Mouse (Mus musculus): ENCODE results near the gene Tmem245. TPM values are rescaled to one million over a fixed set of nuclear protein-coding genes. Genes with fewer than 3 reads are reported as not detected.
A peak's percentile ranks its signal among the peaks of the same experiment; 100 is the strongest.

The Tmem245 gene
- polyA plus RNA-seq, 1 experiment from 2014 or later: 12.6 TPM

DNA sequence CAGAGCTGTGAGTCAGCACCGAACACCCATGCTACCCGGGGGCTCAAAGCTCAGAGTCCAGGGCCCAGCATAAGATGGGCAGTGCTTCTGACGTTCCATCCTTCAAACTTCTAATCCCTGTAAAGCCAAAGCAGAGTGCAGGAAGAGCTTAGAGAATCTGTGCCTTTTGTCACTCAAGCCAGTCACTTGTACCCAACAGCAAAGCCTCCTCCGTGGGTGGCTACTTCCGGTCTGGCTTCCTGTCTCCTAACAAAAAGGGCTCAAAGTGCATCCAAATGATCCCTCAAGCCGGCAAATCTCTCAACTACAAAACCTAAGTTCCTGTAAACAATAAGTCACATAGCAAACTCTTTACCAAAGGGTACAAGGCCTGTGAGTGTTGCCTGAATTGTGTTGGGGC is 2.3 kb upstream of the Tmem245 start:
- WGBS: 60% methylated on average over 6 of the region's 6 CpGs
- DNase-seq (ENCODE audit: low spot score): no peak

GRCm38 (mm10) chr4:56946180-56946579 is 1.1 kb downstream of the Tmem245 start:
- DNase-seq (ENCODE audit: low spot score) (peak; percentile 83), ATAC-seq (peak; percentile 39)
- no peaks in the 10 kb centered on the region for H3K36me3 ChIP-seq (ENCODE audit: insufficient read depth, low read length)
- H3K4me2 ChIP-seq (replicated peaks; ENCODE audit: low read depth, low read length): peak overlapping the region; percentile 95
- peak overlapping the region; percentile 19; the same call in 1 of the 2 replicates for H3K9ac ChIP-seq (replicated peaks; ENCODE audit: low read depth)
- WGBS: 2% methylated on average over 14 of the region's 14 CpGs
- TF ChIP-seq CTCF (IDR thresholded peaks at IDR 0.05) (no peak), EP300 (IDR thresholded peaks at IDR 0.05) (peak; percentile 92)
- no peaks in the 10 kb centered on the region for H3K27me3 ChIP-seq (replicated peaks; ENCODE audit: insufficient read depth, low read length)
- H3K4me1 ChIP-seq (ENCODE audit: insufficient read depth, low read depth, low read length): peaks cover 14% of the 10 kb centered on the region; the same call in 1 of the 2 replicates
- peak overlapping the region; percentile 92 for H3K27ac ChIP-seq (ENCODE audit: low read length)
- H3K9me3 ChIP-seq (ENCODE audit: low read length): no peaks in the 10 kb centered on the region
- H3K4me3 ChIP-seq (ENCODE audit: low read depth, low read length): peak overlapping the region; percentile 92

More for the DNA sequence above, 2.3 kb upstream of the Tmem245 start:
- no peaks in the 10 kb centered on the region for H3K9me3 ChIP-seq (ENCODE audit: low read length)
- H3K4me1 ChIP-seq (ENCODE audit: insufficient read depth, low read depth, low read length): peaks cover 8% of the 10 kb centered on the region; the same call in 1 of the 2 replicates
- TF ChIP-seq CTCF (IDR thresholded peaks at IDR 0.05) (no peak), EP300 (IDR thresholded peaks at IDR 0.05) (no peak)
- H3K4me3 ChIP-seq (ENCODE audit: low read depth, low read length): no peak overlapping the region
- H3K9ac ChIP-seq (replicated peaks; ENCODE audit: low read depth): no peak overlapping the region
- H3K36me3 ChIP-seq (ENCODE audit: insufficient read depth, low read length): no peaks in the 10 kb centered on the region
- H3K27ac ChIP-seq (ENCODE audit: low read length): no peak overlapping the region
- no peaks in the 10 kb centered on the region for H3K27me3 ChIP-seq (replicated peaks; ENCODE audit: insufficient read depth, low read length)
- H3K4me2 ChIP-seq (replicated peaks; ENCODE audit: low read depth, low read length): no peak overlapping the region
- no peak for ATAC-seq

GRCm38 (mm10) chr4:56944286-56944685 is 3.0 kb downstream of the Tmem245 start:
- 44% methylated on average over 4 of the region's 4 CpGs for WGBS
- ATAC-seq (no peak), DNase-seq (ENCODE audit: low spot score) (no peak)
- H3K4me3 ChIP-seq (ENCODE audit: low read depth, low read length): no peak overlapping the region
- no peaks in the 10 kb centered on the region for H3K36me3 ChIP-seq (ENCODE audit: insufficient read depth, low read length)
- peak overlapping the region; percentile 57 for H3K27ac ChIP-seq (ENCODE audit: low read length)
- H3K27me3 ChIP-seq (replicated peaks; ENCODE audit: insufficient read depth, low read length): no peaks in the 10 kb centered on the region
- peaks cover 17% of the 10 kb centered on the region; the same call in 1 of the 2 replicates for H3K4me1 ChIP-seq (ENCODE audit: insufficient read depth, low read depth, low read length)
- TF ChIP-seq EP300 (IDR thresholded peaks at IDR 0.05) (no peak), CTCF (IDR thresholded peaks at IDR 0.05) (no peak)
- H3K9ac ChIP-seq (replicated peaks; ENCODE audit: low read depth): no peak overlapping the region
- H3K9me3 ChIP-seq (ENCODE audit: low read length): no peaks in the 10 kb centered on the region
- peak overlapping the region; percentile 27; the same call in 1 of the 2 replicates for H3K4me2 ChIP-seq (replicated peaks; ENCODE audit: low read depth, low read length)

GRCm38 (mm10) chr4:56943258-56943657 is 4.0 kb downstream of the Tmem245 start:
- DNase-seq (ENCODE audit: low spot score): peak; percentile 94
- H3K27me3 ChIP-seq (replicated peaks; ENCODE audit: insufficient read depth, low read length): no peaks in the 10 kb centered on the region
- TF ChIP-seq EP300 (IDR thresholded peaks at IDR 0.05): peak; percentile 98
- no peak for TF ChIP-seq CTCF (IDR thresholded peaks at IDR 0.05)
- H3K4me1 ChIP-seq (ENCODE audit: insufficient read depth, low read depth, low read length): peaks cover 17% of the 10 kb centered on the region; the same call in 1 of the 2 replicates
- peak overlapping the region; percentile 65 for H3K27ac ChIP-seq (ENCODE audit: low read length)
- WGBS: 38% methylated on average over 1 of the region's 1 CpGs
- no peak overlapping the region for H3K4me2 ChIP-seq (replicated peaks; ENCODE audit: low read depth, low read length)
- no peaks in the 10 kb centered on the region for H3K9me3 ChIP-seq (ENCODE audit: low read length)
- H3K9ac ChIP-seq (replicated peaks; ENCODE audit: low read depth): no peak overlapping the region
- H3K36me3 ChIP-seq (ENCODE audit: insufficient read depth, low read length): no peaks in the 10 kb centered on the region
- no peak overlapping the region for H3K4me3 ChIP-seq (ENCODE audit: low read depth, low read length)
- ATAC-seq: peak; percentile 85

- H3K4me2 ChIP-seq (replicated peaks; ENCODE audit: low read depth, low read length): peak overlapping the region; percentile 8; the same call in 1 of the 2 replicates
- DNase-seq (ENCODE audit: low spot score): peak; percentile 58
- no peak overlapping the region for H3K9ac ChIP-seq (replicated peaks; ENCODE audit: low read depth)
- ATAC-seq: no peak
- WGBS: 48% methylated on average over 1 of the region's 1 CpGs
- no peaks in the 10 kb centered on the region for H3K27me3 ChIP-seq (replicated peaks; ENCODE audit: insufficient read depth, low read length)
- TF ChIP-seq CTCF (IDR thresholded peaks at IDR 0.05): no peak
- no peak for TF ChIP-seq EP300 (IDR thresholded peaks at IDR 0.05)
- H3K4me1 ChIP-seq (ENCODE audit: insufficient read depth, low read depth, low read length): peaks cover 17% of the 10 kb centered on the region; the same call in 1 of the 2 replicates
- no peak overlapping the region for H3K4me3 ChIP-seq (ENCODE audit: low read depth, low read length)
- peak overlapping the region; percentile 65 for H3K27ac ChIP-seq (ENCODE audit: low read length)
- no peaks in the 10 kb centered on the region for H3K36me3 ChIP-seq (ENCODE audit: insufficient read depth, low read length)
- H3K9me3 ChIP-seq (ENCODE audit: low read length): no peaks in the 10 kb centered on the region
Measured at GRCm38 (mm10) chr4:56942567-56942966, 4.7 kb downstream of the Tmem245 start.

DNA sequence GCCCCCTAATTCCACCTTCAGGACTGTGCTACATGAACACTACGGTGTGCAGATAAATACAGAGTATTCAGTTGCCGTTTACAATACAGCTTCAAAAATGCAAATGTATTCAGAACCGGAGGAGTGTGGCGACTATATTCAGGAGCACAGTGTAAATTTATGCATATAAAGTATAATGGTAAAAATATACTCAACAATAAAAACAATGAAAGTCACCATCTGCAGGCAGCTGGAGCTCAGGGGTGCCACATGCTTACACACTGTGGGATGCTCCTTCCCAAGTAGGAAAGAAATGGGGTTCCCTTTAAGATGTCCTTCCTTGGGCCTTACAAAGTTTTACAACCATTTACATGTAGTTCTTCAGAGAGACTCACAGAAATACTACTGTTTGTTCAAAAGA is 5.8 kb downstream of the Tmem245 start:
- Histone ChIP-seq H3K9me3 (ENCODE audit: low read length) (no peaks in the 10 kb centered on the region), H3K4me2 (replicated peaks; ENCODE audit: low read depth, low read length) (no peak overlapping the region), H3K4me1 (ENCODE audit: insufficient read depth, low read depth, low read length) (peaks cover 24% of the 10 kb centered on the region; the same call in 1 of the 2 replicates), H3K9ac (replicated peaks; ENCODE audit: low read depth) (no peak overlapping the region), H3K27ac (ENCODE audit: low read length) (no peak overlapping the region), H3K4me3 (ENCODE audit: low read depth, low read length) (no peak overlapping the region), H3K27me3 (replicated peaks; ENCODE audit: insufficient read depth, low read length) (no peaks in the 10 kb centered on the region), H3K36me3 (ENCODE audit: insufficient read depth, low read length) (no peaks in the 10 kb centered on the region)
- 87% methylated on average over 4 of the region's 4 CpGs for WGBS
- no peak for TF ChIP-seq EP300 (IDR thresholded peaks at IDR 0.05)
- no peak for TF ChIP-seq CTCF (IDR thresholded peaks at IDR 0.05)
- ATAC-seq (no peak), DNase-seq (ENCODE audit: low spot score) (no peak)

All from lung, postnatal 0 days (tissue).